Mouse (Mus musculus) MN1 (cell line): ENCODE measurements around the gene Bri3bp.

Experiments used
- DNase-seq: peaks from one replicate; pipeline ENCODE4 v3.0.0-alpha.2; 2016; ENCODE audit warnings: low spot score

Gene Bri3bp

DNA sequence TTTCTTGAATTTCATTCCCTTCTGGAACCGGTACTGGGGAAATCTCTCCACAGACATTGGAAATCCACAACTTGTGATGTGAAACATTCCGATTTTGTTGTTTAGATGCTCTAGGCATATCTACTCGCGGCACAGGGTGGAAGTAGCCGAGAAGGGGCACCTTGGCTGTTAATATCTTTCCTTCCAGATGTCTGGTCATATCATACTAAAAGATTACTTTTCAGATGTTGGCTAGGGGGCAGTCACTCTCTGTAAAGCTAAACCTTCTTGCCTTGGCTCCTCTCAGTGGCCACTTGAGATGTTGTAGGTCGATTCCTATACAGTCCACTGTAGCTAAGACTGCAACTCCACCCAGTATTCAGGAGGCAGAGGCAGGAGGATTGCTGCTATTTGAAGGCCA is 14.7 kb downstream of the Bri3bp start:
- DNase-seq: no peak

DNA sequence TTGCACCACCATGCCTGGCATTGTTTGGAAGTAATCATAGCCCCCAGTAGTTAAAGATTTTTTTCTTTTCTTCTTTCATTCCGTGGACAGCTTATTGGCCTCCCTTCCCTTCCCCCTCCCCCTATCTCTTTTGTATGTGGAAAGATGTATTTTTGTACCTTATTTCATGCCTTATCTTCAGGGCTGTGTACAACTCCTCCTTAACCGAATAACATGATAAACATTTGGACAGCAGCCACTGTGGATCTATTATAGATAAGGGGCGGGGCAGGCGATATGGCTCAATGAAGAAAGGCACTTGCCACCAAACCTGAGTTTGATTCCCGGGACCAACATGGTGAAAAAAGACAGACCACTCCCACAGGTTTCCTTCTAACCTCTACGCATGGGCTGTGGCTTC is 16.2 kb downstream of the Bri3bp start:
- no peak for DNase-seq

DNA sequence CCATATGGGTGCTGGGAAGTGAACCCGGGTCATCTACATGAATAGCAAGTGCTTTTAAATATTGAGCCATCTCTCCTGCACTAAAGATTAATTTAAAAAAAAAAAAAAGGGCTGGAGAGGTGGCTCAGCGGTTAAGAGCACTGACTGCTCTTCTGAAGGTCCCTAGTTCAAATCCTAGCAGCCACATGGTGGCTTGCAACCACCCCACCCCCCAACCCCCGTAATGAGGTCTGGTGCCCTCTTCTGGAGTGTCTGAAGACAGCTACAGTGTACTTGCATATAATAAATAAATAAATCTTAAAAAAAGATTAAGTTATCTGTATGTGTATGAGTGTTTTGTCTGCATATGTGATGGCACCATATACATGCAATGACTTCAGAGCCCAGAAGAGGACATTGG is 19.2 kb downstream of the Bri3bp start:
- no peak for DNase-seq

DNA sequence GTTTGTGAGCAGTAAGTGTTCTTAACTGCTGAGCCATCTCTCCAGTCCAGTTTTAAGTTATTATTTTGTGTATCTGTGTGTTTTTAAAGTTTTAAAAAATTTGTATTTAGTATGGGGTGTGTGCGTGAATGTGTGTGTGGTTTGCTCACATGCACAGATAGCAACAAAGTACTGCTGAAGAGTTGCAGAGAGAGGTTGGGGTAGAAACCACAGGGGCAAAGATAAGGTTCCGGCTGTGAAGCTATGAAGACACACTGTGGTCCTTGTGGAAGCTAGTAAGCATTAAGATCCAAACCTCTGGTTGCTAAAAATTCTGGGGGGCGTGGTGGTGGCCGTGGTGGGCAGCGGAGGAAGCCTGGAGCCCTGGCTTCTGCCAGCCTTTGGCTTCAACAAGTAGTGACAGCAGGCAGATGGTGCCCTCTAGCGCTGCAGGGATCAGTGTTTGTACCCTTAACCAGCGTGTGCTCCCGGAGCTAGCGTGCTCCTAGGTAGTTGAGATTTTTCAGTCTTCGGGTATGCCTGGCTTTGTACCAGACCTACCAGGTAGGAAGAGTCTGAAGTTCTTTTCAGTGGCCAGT is 20.6 kb downstream of the Bri3bp start:
- no peak for DNase-seq

DNA sequence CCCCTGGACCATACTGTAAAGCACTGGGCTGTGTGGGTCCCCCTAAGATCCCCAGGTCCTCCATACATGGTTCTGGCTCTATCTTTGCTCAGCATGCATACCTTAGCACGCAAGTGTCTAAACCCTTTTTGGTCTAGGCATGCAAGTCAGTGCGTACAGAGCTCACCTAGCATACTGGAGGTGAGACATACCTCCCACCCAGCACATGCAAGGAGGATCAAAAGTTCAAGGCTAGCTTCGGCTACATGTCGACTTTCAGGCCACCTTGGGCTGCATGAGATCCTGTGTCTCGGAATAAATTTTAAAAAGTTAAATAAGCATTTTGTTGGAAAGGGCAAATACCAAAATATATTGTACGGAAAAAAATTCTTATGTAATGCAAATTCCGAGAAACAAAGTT is 23.8 kb downstream of the Bri3bp start:
- no peak for DNase-seq

DNA sequence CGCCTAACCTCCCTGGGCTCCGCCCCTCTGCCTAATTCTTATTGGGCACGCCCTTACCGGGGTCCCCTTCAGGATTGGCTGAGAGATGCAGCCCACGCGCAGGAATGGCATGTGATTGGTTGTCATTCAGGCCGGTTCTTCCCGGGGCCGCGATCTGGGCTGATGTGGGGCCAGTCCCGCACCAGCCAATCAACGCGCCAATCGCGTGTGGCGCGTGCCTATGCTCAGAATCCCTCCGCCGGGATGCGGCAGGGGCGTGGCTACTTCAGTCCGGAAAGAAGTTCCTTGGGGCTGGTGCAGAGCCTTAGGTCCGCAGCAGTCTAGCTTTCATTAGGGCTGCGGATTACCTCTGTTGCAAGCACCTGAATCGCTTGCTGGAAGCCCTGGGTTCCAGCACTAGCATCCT is 24.3 kb downstream of the Bri3bp start:
- DNase-seq: peak; percentile 96

DNA sequence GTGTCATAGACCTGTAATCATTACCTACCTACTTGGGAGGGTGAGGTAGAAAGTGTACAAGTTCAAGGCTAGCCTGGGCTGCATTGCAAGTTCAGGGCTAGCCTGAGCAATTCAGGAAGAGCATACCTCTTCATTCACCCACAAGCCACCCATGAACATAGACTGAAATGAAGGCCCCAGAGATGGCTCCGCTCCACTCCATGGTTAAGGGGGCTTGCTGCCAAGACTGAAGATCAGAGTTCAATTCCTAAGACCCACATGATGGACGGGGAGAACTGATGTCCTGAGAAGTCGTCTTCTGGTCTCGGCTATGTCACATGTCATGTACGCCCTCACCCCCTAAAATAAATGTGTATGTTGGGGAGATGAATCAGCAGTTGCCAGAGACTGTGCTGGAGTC is 25.1 kb downstream of the Bri3bp start:
- DNase-seq: no peak

DNA sequence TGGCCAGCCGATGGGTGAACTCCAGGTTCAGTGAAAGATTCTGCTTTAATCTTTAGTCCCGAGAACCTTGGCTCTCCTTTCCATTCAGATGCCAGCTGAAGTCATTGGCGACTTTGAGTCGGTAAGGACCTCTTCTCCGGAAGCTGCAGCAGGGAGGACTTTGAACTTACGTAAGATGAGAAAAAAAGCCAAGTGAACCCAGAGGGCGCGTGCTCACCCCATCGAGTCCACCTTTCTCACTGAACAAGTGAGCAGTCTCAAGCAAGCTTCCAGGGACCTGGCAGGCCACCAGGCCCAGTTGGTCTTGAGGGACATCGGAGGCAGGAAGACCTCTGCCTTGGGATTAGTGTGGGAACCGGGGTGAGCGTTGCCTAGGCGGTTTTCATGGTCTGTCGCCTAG is 25.9 kb downstream of the Bri3bp start:
- no peak for DNase-seq

DNA sequence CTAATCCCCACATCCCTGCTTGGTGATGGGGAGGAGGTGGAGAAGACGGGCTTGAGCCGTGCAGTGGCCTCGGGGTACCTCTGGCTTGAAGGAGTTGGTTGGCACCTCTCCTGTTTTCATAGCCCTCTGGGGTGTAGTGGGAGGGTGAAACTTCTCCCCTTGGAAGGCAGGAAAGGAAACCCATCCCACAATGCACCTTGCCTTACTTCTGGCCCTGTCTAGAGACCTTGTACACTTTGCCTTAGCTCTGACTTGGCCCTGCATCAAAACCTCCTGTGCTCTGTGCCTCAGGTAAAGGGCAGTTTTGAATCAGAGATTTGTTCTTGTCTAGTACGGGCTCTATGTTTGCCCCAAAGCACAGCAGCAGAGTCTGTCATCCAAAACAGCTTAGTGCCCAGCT is 29.3 kb downstream of the Bri3bp start:
- DNase-seq: no peak

DNA sequence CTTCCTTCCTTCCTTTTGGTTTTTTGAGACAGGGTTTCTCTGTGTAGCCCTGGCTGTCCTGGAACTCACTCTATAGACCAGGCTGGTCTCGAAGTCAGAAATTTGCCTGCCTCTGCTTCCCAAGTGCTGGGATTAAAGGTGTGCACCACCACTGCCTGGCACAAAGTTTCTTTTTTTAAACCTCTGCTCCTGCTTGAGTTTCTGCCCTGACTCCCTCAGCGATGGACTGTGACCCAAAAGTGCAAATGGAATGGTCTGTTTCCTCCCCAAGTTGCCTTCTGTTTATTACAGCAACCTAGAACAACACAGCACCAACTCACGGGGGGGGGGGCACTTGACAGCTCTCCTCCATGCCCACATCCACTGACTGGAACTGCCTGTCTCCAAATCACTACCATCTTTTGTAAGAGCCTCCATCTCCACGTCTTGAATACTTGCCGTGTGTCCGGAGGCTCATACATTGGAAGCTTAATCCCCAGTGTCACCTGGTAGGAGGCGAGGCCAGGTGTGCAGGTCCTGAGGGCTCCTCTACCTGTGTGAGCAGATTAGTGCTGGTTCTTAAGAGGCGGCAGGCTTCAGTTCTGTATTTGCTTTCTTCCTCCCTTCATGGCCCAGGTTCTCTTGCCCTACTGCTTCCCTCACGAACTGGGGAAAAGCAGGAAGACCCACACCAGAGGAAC is 31.6 kb downstream of the Bri3bp start:
- no peak for DNase-seq

DNA sequence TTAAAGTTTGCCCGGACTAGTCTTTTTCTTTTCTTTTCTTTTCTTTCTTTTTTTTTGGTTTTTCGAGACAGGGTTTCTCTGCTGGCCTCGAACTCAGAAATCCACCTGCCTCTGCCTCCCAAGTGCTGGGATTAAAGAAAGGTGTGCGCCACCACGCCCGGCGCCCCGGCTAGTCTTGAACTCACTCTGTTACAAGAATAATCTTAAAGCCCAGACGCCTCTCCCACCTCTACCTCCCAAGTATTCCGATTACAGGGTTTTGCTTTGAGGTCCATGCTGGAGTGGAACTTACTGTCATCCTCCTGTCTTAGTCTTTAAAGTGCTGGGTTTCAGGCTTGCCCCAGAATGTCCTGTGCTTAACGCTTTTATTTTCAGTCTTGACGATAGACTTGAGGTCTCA is 33.7 kb downstream of the Bri3bp start:
- DNase-seq: no peak

DNA sequence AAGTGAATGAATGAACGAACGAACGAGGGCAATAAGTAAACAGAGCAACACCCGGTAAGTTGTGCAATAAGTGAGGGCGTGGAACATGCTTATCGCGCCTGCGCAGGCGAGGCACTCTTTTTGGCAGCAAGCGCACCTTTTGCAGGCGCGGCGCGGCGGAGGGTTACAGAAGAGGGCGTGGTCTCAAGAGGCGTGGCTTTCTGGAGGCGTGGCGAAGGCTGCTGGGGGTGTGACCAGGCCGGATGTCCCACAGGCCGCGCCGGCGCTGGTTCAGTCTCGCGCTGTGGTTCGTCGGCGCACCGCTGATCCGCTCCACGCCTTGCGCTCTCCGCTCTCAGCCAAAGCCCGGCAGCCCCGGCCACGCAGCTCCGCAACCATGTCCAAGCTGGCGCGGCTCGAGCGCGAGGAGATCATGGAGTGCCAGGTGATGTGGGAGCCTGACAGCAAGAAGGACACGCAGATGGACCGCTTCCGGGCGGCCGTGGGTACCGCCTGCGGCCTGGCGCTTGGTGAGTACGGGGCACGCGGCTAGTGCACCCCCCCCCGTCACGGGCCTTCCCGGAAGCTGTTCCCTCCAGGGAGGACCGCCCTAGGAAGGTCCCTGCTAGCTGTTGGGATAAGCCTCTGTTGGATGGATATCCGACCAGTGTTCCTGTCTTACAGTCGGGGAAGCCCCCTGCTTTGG is 34.4 kb downstream of the Bri3bp start, which contains the start of gene Aacs:
Aacs (plus strand) TSS at position 214 of the 685 bp plus-strand sequence.
- DNase-seq: peak; percentile 97

DNA sequence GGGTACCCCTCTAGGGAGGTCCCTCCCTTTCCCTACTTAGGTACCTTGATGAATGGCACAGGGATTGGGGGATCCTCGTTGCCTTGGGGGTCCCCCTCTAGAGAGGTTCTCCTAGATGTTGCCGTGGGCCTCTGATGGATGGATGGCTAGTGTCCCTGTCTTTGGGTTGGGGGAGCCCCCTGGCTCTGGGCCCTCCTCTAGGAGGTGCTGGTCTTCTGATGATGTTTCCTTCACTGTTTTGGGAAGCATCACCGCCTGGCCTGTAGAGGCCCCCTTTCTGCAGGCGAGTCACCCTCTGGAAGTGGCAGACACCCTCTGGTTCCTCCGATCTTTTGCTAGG is 34.9 kb downstream of the Bri3bp start:
- peak; percentile 50 for DNase-seq

DNA sequence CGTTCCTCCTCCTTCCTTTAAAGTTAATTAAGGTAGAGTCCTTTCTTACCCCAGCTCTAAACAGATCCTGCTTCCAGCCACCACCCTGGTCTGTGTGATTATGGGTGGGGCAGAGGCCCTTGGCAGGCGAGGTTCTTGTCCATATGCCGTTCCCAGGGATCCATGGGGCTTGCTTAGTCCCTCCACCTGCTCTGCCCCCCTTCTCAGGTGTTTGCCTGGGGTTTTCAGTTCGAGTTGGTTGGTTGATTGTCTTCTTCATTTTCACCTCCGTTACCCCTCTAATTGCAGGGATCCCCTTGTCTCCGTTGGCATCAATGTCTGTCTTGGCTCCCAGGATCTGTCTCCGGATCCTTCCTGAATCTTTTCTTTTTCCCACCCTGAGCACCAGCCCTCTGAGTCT is 35.4 kb downstream of the Bri3bp start:
- DNase-seq: no peak

DNA sequence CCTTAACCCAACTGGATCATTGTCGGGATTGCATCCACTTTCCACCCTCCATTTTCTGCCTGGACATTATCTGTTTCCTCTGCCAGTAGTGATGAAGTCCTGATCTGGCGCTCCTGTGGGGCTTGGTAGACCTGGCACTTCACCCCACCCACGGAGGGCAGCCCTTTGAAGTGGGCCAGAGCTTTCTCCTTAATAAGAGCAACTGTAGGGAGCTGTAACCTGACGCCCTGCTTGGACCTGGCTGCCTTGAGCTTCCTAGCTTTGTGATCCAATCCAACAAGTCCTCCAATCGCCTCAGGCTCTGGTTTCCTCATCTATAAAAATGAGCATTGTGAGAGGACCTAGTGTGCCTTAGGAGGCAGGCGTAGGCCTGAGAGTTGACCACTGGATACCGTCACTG is 36.2 kb downstream of the Bri3bp start:
- DNase-seq: no peak

DNA sequence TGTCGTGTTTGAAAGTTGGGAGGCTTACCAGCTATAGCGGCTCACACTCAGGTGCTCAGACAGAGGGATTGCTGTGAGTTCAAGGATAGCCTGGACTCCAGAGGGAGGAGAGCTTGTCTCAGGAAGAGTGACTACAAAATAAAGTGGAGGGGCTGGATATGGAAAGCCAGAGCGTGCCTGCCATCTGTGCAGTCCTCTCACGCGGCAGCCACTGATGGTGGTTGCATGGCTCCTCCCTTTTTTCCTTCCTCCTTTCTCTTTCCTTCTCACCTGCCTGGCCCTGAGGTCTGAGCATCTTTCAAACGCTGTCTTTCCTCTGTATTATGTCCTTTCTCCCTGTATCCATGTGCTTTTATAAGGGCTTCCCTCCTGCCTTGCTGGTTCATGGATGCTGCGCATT is 36.7 kb downstream of the Bri3bp start:
- DNase-seq: no peak

DNA sequence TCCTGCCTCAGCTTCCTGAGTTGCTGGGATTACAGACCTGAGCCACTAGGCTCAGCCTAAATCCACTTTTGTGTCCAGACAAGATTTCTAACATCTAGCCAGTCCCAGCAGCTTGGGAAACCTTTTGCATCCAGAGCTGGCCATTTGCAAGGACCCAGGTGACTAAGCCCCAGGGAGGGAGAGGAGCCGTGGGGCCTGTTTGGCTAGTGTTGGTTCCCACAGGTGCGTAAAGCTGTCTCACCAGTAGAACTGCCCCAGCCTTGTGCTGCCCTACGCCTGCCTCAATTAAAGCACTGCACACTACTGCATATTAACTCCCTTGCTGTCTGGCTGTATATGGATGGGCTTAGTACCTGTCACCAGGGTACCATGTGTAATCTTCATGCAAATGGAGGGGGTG is 38.0 kb downstream of the Bri3bp start:
- no peak for DNase-seq

DNA sequence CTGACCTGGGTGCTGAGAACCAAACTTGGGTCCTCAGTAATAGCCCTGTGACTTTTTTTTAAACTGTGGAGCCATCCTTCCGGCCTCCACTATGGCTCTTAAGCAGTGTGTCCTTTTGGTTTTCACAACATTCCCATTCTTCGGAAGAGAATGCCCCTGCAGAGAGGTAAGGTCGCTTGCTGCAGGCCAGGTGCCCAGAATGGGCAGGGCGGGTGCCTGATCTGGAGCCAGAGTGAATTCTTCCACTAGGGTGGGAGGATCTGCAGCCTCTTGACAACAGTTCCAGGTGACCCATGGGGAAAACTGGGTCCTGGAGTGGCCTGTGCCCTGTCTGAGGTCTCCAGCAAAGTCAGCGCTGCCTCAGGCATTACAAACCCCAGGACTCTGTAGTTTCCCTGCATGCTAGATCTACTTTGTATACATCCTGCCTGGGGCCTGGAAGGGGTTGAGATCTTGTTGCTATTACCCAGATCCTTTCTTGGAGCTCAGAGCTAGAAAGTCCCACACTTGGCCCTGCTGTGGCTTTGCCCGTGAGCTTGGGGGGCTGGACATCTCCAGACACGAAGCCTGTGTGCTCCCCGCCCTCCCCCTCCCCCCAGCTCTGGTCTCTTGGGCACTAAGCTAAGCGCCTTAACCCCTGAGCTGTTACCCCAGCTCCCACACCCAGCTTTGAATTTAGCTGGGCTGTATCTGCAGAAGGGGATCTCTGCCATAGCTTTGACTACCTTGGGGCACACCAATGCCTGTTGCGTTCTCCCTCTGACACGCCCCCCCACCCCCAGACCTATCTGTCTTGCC is 39.3 kb downstream of the Bri3bp start:
- DNase-seq: no peak

DNA sequence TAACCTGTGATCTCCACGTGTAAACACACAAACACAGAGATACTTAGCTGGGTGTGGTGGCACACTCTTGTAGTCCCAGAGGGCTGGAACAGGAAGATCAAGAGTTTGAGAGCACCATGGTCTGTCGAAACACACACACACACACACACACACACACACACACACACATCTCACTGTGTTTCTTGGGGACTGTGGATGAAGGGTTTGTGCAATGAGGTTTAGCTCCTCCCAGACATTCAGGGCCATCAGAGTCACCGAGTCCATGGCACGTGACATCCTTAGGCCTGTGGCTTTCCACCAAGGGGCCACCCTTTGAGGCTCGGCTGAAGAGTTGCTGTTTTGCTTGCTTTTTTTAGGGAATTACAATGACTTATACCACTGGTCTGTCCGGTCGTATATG is 41.1 kb downstream of the Bri3bp start:
- DNase-seq: no peak

DNA sequence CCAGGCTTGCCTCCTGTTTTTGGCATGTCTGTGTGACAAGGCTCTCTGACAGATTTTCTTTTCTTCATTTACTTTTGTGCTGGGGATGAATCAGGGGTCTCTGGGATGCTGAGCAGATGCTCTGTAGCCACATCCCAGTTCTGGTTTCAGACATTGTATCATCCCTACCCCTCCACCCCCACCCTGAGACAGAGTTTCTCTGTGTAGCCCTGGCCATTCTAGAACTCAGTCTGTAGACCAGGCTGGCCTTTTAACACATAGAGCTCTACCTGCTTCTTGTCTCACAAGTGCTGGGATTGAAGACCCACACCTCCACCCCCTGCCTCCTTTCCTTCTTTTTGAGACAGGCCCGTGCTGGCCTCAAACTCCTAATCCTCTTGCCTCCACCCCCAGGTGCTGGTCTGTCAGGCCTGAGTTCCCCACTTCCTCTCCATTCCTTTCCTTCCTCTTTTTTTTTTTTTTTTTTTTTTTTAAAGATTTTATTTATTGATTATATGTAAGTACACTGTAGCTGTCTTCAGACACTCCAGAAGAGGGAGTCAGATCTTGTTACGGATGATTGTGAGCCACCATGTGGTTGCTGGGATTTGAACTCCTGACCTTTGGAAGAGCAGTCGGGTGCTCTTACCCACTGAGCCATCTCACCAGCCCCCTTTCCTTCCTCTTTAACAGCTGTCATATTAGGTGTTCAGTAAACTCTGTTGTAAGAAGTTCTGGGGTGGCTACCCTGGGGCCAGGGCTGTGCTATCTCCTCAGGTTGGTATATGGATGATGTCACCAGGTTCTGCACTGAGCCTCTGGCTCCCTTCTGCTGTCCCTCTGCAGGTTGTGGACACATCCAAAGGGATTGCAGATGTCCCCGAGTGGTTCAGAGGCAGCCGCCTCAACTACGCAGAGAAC is 42.6 kb downstream of the Bri3bp start:
- DNase-seq: no peak

DNA sequence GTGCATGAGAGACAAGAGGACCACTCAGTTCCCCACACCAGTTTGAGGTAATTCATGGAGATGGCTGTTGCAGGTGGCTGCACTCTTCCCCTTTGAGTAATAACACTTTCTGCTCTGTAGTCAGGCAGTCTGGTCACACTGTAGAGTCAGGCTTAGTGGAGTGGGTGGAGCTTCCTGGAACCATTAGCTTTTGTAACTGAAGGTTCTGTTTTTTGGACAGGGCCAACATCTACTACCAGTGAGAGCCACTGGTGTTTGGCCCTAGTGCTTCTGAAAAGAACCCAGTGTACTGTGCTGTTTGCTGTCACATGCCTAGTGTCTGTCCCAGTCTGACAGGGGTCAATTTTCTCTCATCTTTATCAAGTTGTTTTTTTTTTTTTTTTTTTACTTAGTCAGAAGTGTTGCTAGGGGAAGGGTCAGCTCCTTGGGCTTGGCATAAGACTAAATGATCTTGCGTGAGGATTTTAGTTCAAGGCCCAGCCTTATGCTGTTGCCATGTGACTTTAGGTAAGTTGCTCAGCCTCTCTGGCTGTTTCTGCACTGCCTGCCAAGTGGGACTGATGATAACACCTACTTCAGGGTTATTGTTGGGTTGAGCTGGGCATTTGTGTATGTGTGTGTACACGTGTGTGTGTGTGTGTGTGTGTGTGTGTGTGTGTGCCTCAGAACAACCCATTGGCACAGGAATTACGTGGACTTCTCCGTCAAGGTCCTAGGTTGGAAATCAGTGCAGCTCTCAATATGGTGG is 43.8 kb downstream of the Bri3bp start:
- DNase-seq: no peak
